Mouse (Mus musculus) mesoderm, embryonic 11.5 days (tissue): ENCODE measurements around the gene Cdc37l1.

ENCODE experiments used
- DNase-seq: peaks from one replicate; pipeline ENCODE4 v3.0.0-alpha.2; 2012; ENCODE audit warnings: low read depth, low spot score

Cdc37l1 gene

DNA sequence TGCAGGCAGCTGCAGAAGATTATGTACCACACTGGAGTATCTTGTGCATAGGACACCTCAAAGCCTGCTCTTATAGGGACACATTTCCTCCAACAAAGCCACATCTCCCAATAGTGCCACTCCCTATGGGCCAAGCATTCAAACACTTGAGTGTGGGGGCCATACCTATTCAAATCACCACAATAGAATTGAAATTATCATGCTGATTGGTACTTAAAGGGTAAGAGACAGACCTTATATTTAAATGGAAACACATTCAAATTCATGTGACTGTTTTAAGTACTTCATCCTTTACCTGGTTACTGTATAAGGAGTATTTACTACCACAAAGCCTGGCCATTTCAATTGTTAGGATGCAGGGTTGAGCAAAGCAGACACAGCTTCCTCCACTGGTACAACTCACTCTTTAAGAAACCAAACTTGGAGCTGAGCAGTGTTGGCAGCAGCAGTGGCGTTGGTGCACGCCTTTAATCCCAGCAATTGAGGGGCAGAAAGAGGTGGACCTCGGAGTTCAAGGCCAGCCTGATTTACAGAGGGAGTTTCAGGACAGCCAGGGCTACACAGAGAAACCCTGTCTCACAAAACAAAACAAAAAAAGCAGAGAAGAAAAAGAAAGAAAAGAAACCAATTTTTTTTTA is 18.0 kb downstream of the Cdc37l1 start:
- no peak for DNase-seq

DNA sequence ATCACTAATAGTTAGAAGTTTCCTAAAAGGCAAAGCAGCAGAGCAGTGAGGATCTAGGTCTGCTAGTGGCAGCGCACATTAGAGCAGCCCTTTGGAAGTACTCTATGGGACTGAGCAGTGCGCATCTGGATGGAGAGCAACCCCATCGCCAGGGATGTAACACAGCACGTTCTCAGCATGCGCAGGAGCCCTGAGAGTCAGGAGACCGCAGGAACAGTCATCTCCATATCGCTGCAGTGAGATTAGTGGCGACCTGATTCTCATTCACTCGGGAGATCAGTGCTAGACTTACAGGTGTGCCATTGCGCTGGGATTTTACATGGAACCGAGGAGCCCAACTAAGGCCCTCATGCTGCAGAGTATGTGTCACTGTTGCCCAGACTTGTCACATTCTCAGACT is 18.9 kb downstream of the Cdc37l1 start:
- DNase-seq: no peak

DNA sequence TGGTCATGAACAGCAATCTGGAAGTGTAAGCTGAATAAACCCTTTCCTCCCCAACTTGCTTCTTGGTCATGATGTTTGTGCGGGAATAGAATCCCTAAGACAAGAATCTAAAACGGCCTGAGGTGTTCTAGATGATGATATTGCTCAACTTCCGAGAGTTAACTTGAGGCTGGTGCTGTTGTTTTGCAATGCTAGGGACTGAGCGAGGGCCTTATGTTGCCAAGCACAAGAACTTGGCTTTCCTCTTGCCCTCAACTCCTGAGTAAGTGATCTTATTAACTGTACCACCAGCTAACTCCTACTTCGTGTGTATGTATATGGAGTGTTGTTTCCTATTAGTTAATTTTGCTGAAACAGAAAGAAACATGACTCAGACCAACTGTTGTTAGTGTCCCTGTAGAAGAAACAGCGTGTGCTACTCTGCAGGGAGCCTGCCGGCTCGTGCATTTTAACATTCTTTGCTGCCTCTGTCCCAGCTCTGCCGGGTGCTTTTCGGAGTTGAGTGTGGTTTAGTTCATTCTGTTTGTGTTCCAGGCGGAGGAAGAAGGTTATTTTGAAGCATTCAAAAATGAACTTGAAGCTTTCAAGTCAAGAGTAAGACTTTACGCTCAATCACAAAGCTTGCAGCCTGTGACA is 21.3 kb downstream of the Cdc37l1 start:
- no peak for DNase-seq

DNA sequence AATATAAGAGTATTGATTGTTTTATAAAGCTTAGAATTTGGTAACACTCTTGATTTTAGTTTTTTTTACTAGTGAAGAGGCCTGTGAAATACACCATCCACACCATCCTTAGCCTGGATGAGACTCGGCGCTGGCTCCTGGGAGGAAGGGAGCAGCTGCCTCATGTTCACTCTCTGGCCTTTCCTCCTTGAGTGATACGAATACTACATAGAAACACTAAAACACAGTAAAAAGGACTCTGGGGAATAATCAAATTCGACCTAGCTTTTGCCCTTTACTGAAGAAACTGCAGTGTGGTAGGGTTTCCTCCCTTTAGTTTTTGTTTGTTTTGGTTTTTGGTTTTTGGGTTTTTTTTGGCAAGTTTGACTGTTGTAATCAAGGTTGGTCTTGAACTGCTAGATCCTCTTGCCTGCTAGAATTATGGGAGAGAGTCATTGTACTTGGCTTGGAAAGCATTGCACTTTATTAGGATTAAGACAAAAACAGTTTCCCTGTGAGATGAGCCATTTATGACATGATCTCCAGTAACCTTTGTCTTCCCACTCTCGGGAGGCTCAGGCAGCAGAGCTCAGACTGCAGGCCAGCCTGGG is 24.4 kb downstream of the Cdc37l1 start:
- no peak for DNase-seq

DNA sequence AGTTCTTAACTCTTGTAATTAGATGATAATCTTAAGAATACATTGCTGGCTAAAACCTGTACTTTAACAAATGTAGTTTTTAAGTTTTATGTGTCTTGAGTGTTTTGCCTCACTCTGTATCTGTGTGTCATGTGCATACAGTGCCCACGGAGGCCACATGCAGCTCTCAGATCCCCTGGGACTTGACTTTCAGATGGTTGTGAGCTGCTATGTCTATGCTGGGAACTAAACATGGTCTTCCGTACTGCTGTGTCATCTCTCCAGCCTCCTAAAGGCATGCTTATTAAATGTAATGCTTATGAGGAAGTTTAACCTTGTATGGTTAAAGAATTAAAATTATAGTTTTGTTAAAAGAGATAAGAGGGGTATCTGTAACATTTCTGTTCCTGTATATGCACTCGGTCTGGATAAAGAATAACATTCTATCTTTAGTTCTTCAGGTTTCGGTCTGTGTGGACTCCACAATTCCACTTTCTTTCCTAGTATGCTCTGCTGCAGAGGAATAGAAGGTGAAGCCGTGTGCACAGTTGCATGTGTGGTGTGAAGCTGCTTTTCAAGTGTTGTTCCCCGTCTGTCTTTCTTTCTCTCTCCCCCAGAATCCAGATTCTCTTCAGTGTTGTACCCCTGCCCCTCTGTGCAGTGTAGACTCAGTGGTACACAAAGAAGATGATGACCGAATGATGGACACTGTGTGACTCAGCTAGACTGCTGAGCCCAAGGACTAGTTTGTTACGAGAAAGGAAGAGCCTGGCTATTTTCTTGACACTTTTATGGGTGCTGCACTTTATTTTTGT is 25.5 kb downstream of the Cdc37l1 start:
- DNase-seq: no peak

DNA sequence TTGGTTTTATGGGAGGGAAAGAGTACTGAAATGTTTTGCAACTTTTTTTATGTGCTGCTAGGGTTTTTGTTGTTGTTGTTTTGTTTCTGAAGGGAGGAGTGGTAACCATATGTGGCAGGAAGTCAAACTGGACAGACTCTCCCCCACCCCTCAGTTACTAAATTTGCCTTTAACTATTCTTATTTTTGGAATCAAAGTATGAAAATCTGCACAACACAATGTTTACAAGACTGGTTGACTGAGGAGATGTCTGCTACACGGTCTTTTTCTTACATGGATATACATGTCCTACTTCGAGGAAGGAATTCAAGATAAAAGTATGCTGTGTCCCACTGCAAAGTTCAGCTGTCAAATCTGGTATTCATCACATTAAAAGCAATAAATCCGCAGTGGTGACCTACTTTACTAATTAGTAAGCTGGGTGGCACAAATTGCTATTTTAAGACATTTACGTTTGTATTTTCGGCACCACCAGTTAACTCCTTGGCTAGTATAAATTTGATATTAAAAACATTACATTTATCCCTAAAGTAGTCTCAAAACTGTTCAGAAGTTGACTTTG is 26.1 kb downstream of the Cdc37l1 start:
- no peak for DNase-seq

DNA sequence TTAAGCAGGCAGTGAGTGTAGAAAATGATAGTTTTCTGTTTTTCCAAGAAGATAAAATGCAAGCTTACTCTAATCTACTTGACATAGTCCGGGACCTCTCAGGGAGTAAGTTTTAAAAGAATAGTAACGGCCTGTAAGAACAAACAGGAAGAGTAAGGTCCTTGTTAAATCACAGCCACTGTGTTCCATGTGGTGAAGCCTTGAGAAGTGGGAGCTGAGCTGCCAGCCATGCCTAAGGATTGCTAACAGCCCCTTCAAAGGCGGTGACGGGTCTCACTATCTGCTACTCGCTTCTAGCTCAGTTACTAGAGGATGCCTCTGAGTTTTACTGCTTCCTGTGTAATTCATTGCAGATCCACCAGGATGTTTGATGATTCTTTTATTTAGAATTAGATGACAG is 26.6 kb downstream of the Cdc37l1 start:
- no peak for DNase-seq

DNA sequence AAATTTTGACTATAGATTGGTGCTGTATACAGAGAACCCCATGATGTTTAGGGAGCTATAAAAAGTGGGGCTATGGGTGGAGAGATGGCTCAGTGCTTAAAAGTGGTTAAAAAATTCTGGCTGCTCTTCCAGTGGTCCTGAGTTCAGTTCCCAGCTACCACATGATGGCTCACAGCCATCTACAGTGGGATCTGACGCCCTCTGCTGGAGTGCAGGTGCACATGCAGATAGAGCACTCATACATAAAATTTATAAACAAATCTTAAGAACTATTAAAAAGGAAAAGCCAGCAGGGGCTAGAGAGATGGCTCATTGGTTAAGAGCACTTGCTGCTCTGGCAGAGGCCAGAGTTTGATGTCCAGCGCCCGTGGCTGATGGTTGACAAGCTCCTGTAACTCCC is 29.5 kb downstream of the Cdc37l1 start:
- DNase-seq: no peak

DNA sequence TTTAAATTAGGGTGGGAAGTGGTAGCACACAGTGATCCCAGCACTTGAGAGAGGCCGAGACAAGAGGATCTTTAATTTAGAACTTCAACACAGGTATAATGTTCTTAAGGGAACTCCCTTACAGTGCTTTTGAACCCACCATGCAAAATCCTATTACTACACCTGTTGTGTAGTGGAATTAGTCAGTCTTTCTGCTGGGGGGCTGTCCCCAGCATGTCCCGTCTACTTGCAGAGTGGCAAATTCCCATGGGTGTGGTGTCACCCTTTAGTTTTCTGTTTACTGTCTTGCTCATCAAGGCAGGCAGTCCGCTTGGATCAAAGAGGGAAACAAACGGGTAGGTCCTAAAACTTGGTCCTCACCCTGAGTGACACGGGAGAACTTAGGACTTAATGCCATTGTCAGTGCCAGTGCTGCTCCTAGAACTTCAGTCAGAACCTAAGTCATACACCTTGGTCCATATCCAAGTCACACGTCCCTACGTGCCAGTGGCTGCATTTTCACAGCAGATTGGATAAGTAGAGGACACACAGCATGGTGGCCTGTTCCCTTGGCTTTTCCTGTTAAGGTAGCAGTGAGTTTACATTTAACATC is 31.7 kb downstream of the Cdc37l1 start:
- DNase-seq: no peak

DNA sequence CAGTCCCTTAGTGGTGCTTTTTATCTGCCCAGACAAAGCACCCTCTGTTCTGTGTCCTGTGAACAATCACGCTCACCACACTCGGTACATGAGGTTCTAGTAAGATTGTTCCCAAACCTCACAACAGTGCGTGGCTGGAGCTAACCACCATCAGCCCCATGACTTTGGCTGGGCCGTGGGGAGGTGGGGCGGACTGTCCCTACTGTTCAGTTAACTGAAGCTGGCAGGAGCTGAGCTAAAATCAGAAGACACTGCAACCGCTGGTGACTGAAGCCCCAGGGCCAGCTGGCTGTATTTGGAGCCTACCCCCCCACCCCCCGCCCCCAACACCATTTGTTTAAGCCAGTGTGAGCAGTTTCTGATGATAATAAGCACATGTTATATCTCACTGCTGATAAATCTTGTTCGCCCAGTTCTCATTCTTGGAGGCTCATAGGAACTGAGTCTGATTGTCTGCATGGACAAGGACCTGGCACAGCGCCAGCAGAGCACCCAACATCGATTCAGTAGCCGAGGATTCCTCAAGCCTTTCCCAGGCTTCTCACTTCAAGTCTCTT is 34.3 kb downstream of the Cdc37l1 start:
- DNase-seq: no peak

DNA sequence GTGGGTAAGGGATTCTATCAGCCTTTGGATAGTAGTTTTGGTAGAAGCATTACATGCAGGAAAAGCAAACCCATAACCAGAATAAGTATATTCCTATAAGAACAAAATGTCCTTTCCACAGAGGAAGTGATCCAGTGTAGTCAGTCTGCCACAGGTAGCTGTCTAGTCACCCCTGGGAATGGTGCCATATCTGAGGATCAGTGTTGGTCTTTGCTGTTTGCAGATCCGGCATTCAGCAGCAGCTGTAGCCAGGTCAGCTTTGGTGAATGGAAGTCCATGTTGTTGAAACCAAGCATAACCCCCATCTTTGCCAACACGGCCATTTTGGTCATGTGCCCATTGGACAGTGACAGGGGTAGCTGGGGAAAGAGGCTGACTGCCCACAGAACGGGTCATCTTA is 41.6 kb downstream of the Cdc37l1 start:
- no peak for DNase-seq

DNA sequence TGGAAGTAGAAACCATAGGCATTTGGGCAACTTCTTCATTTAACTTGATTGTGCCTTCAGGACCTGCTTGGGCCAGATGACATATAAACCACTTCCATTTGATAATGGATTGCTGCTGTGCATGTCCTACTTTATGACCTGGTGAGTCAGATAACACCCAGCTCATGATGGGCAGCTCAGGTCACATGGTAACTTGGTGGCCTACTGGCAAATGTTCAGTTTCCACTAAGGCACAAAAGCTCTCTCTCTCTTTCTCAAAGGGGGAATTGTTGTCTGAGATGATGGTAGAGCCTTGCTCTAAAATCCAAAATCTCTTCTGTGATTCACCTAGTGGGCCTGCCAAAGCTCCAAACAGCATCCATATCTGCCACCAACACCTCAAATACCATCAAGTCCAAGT is 42.5 kb downstream of the Cdc37l1 start:
- no peak for DNase-seq

DNA sequence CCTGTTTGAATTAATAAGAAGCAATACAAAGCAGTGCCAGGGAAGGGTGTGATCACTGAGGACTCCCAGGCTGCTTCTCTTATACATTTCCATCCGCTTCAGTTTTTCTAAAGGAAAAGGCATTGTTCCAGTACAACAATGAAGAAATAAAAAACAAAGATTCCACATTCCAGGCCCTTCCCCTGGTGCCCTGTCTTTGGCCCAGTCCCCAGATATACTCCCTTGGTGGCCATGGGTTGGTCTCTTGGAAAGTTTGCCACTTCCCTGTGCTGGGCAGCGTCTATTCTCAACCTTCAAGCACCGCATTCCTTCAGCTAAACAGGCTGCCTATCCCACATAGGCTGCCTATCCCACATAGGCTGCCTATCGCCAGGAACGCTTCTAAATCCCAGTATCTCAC is 46.9 kb downstream of the Cdc37l1 start:
- no peak for DNase-seq

DNA sequence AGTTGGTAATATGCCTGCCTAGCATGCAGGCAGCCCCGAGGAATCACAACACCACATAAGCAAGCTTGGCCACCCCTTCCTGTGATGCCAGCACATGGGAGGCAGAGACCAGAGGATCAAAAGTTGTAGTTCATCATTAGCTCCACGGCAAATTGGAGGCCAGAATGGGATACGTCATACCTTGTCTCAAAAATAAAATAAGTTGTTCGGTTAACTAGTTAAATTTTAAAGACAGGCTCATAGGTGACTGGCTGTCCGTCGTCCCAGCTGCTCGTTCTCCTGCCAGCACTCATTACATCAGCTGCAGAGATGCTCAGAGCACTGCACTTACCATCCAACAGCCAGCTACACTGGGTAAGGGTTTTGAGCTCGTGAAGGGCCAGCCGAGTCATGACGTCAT is 47.4 kb downstream of the Cdc37l1 start:
- no peak for DNase-seq

DNA sequence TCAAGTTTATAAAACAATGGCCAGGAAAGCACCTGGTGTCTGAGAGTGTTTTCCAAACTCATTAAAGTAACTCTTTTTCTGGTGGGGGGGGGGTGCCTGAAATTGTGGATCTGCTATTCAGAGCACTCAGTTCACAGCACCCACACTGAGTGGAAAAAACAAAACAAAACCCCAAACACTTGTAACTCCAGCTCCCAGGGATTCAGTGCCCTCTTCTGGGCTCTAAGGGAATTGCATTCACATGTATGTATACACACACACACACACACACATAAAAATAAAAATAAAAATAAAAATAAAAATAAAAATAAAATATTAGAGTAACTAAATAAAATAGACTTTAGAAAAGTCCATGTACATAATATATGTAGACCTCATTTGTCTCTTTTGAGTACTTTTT is 49.2 kb downstream of the Cdc37l1 start:
- no peak for DNase-seq

DNA sequence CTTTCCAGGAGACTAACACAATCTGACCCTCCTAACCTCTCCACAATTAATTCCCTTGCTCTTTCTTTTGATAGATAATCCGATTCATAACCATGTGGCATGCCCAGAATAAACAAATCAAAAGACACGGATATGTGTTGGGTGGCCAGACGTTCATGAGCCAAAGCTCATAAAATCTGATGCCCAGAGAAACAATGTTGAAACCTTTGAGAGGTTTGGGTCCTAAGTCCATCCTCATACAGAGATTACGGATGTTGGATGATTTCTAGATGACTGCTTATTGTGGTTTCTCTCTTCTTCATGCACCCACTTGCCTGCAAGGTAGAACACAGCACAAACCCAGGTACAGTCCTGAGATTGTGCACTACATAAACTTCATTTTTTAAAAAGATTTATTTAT is 50.1 kb downstream of the Cdc37l1 start:
- DNase-seq: no peak

DNA sequence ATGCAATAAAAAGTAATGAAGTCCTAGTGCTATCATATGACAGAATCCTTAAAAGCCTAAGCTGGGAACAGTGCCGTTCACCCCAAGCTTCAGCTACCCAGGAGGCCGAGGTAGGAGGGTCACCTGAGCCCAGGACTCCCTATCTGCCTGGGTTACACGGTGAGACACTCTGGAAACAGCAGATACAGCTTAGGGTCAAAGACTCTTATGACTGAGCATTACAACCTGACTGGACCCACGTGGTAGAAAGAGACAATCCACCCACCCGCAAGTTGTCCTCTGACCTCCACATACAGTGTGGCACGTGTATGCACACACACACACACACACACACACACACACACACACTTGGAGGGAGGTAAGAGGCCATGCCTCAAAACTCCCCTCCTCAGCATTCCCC is 52.0 kb downstream of the Cdc37l1 start:
- DNase-seq: no peak

DNA sequence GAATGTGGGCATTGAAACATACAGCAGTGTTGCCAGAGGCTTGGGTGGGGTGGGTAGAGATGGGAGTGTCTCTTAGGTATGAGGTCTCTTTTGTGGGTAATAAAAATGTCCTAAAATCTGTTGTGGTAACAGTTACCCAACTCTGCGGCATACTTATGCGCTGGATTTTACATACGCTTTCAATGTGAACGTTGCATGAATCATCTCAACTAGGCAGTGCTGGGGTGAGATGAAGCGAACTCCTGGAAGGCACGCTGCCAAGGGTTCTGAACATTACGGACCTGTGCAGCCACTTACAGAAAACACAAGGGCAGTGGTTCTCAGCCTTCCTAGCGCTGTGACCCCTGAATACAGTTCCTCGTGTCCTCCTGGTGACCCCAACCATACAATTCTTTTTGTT is 52.5 kb downstream of the Cdc37l1 start:
- DNase-seq: no peak

DNA sequence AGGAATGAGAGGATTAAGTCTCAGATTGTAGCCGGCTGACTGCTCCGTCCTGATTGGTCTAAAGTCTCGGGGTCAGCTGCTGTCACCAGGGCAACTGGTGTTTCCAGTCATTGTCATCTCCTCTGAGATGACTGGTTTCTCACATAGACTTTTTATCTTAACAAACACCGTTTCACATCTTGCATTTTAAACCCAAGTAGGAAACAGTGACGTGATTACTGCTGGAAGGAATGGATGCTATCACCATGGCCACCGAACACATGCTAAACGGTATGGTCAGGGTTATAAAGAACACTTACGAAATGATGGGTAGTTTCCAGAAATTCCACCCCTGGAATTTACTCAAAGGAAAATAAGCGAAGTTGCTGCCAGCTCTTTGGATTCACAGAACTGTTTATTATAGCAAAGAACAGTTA is 54.2 kb downstream of the Cdc37l1 start:
- no peak for DNase-seq

DNA sequence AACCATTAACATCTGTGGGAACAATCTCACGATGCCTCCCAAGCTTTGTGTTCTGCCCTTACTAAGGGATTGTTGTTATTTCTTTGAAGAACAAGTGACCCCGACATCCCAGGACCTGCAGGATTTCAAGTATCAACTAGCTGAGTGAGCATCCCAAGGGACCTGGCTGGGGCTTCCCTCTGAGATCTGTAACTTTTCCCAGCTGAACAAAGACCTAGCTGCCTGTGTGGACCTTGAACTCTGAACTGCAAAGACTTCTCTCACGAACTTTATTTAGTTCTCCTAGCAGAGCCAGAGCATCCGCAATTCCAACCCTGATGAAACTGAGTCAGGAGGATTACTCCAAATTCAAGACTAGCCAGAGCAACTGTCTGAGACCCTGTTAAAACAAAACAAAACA is 55.2 kb downstream of the Cdc37l1 start:
- no peak for DNase-seq

DNA sequence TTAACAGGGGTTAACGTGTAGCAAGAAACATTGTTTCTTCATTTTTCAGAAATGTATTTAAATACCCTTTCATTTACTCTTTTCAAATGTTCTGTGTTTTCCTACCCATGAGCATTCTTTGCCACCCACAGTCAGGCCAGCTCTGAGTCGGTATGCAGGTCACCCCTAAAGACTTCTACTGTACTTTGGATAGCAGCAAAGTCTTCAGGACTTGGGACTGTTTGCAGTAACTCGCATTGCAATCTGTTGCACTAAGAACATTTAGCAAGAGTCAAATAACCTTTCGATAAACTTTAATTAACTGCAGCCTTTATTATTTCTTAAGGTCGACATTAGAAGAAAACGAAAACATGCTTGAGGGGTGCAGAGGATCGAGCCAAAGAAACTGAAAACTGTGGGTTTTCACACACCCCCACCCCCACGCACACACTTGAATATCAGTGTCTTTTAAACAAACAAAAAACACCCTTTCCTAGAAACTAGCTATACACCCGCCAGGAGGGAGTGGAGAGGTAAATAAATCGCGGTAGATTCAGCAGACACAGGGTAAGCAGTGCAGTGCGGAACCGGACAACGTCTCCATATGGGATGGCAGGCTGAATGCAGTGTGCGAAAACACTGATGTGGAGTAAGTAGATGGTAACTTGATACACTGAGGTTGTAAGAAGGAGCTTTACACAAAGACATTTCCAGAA is 56.0 kb downstream of the Cdc37l1 start:
- peak; percentile 33 for DNase-seq
